Mouse (Mus musculus): ENCODE data around the gene Zfhx3. TPM values are rescaled to one million over a fixed set of nuclear protein-coding genes. Genes with fewer than 3 reads are reported as not detected.

The Zfhx3 gene
- polyA plus RNA-seq, 1 experiment from 2014 or later = 6.2 TPM

DNA sequence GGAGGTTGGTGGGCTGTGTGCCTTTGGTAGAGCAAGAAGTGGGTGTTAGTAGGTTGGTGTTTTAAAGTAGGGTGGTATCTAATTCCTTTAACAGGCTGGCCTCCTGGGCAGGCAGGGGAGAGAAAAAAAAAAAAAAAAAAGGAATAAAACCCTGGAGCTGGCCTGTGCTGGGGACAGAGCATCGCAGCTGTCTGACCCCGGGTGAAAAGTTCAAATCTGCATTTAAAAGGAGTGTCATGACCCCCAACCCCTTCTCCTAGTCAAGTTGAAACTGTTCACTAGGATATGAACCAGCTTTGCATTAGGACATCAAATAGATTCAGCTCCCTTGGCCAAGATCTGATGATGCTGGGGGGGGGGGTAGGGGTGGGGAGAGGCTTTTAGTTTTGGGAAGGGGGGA lies 786.7 kb downstream of the Zfhx3 start:
- Histone ChIP-seq H3K4me2 (no peak overlapping the region), H3K4me3 (no peak overlapping the region), H3K27me3 (replicated peaks) (no peaks in the 10 kb centered on the region), H3K27ac (replicated peaks) (no peak overlapping the region), H3K9ac (no peak overlapping the region), H3K36me3 (no peaks in the 10 kb centered on the region), H3K4me1 (peaks cover 85% of the 10 kb centered on the region), H3K9me3 (no peaks in the 10 kb centered on the region)
- WGBS = 18% methylated on average over 2 of the region's 2 CpGs
- no peak for ATAC-seq (ENCODE audit: extremely low read depth, insufficient number of reproducible peaks, low FRiP score, low TSS enrichment)

DNA sequence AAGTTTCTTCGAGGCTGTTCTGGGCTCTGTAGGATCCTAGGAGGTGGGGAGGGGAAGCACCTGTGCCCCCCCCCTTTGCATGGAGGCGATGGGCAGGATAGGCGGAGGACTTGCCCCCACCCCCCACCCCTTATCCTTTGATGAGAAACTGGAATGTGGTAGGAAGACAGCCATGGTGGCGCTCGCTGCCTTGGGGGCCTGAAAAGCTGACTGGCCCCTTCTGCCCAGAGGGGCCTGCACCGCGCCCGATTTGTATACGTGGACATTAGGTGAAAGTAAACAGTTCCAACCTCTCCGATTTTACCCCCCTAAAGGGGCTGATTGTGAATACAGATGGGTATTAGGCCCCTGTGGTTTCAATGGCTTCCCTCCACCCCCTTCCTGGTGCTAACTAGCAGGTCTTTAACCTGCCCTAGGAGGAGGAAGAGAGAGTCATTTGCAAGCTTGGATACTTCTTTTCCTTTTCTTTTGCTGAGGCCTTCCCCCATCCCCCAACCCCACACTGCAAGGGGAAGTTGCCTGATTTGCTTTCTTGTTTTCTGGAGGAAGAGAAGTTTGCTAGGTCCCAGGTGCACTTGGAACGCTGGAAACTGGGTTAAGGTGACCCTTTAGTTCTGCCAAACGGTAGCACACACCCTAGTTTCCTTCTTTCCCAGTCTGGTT lies 787.4 kb downstream of the Zfhx3 start:
- Histone ChIP-seq H3K4me3 (no peak overlapping the region), H3K9me3 (no peaks in the 10 kb centered on the region), H3K36me3 (no peaks in the 10 kb centered on the region), H3K27ac (replicated peaks) (no peak overlapping the region), H3K27me3 (replicated peaks) (no peaks in the 10 kb centered on the region), H3K4me2 (no peak overlapping the region), H3K9ac (no peak overlapping the region), H3K4me1 (peaks cover 84% of the 10 kb centered on the region)
- no peak for ATAC-seq (ENCODE audit: extremely low read depth, insufficient number of reproducible peaks, low FRiP score, low TSS enrichment)
- WGBS = 35% methylated on average over 12 of the region's 12 CpGs

DNA sequence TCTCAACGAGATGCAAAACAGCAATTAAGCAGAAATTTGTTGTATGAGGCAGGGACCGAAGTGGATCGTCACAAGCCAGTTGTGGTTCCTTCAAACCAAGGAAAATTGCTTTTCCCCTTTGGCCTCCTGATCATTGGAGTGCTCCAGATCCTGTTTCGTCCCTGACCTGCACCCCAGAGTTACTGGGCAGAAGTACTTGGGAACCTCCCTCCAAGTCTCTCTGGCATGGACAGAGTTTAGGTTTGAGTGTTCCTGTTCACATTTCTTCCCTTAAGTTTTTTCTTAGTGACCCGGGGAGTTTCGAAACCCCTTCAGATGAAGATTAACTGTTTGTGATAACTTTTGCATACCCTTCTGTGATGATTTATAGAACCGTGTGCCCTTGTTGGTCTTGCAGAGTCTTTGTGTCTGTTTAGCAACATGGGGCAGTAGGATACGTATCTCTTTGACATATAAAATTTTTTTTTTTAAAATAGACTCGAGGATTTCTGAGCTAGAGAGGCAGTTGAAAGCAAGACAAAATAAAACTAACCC lies 788.5 kb downstream of the Zfhx3 start:
- no peaks in the 10 kb centered on the region for H3K27me3 ChIP-seq (replicated peaks)
- H3K9ac ChIP-seq = no peak overlapping the region
- no peak for ATAC-seq (ENCODE audit: extremely low read depth, insufficient number of reproducible peaks, low FRiP score, low TSS enrichment)
- WGBS = 66% methylated on average over 9 of the region's 9 CpGs
- H3K27ac ChIP-seq (replicated peaks) = no peak overlapping the region
- no peaks in the 10 kb centered on the region for H3K9me3 ChIP-seq
- no peak overlapping the region for H3K4me3 ChIP-seq
- no peak overlapping the region for H3K4me2 ChIP-seq
- peaks cover 79% of the 10 kb centered on the region for H3K4me1 ChIP-seq
- H3K36me3 ChIP-seq = no peaks in the 10 kb centered on the region

DNA sequence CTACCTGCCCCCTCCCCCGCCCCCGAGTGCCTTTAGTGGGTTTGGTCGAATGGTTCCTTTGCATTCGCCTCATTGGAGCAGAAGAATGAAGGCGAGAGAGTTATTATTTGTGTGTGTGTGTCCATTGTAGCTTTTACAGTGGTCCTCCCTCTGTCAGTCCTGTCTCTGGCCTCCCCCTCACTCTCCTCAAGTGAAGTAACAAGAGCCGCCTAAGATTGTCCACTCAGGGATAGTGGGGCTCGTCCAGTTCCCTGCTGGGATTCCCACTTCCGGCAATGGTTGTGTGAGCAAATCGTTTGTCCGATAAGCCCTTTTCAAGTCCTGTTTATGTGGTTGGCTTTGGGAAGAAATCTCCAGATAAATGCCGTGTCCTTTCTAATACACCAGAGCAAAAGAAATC lies 790.1 kb downstream of the Zfhx3 start:
- Histone ChIP-seq H3K27me3 (replicated peaks) (no peaks in the 10 kb centered on the region), H3K4me3 (no peak overlapping the region), H3K36me3 (no peaks in the 10 kb centered on the region), H3K27ac (replicated peaks) (no peak overlapping the region), H3K4me2 (0 out of 2 replicates have a peak overlapping the region, but pooled peaks have one; percentile 9), H3K9me3 (no peaks in the 10 kb centered on the region), H3K4me1 (peaks cover 84% of the 10 kb centered on the region), H3K9ac (no peak overlapping the region)
- no peak for ATAC-seq (ENCODE audit: extremely low read depth, insufficient number of reproducible peaks, low FRiP score, low TSS enrichment)
- WGBS = 45% methylated on average over 11 of the region's 11 CpGs

DNA sequence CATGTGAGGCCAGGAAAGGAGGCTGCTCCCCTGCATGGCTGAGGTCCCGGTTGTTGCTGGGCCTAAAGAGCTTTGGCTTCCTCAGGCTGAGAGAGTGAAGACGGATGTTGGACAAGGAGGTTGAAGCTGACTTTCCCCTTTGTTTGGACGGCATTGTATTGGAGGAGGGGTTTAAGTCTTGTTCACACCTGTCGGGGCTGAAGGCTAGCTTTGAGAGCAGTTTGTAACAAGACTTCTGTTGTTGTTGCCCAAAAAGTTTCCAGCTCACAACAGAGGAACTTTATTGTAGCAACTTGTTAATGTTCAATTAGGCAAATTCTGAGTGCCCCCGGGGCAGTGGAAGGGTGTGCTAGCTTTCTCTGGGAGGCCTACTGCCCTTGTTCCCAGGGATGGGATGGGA lies 790.9 kb downstream of the Zfhx3 start:
- no peak overlapping the region for H3K4me2 ChIP-seq
- no peaks in the 10 kb centered on the region for H3K9me3 ChIP-seq
- H3K27ac ChIP-seq (replicated peaks) = no peak overlapping the region
- WGBS = 68% methylated on average over 5 of the region's 5 CpGs
- no peak overlapping the region for H3K9ac ChIP-seq
- no peaks in the 10 kb centered on the region for H3K36me3 ChIP-seq
- H3K4me1 ChIP-seq = peaks cover 90% of the 10 kb centered on the region
- no peak overlapping the region for H3K4me3 ChIP-seq
- no peak for ATAC-seq (ENCODE audit: extremely low read depth, insufficient number of reproducible peaks, low FRiP score, low TSS enrichment)
- H3K27me3 ChIP-seq (replicated peaks) = no peaks in the 10 kb centered on the region

DNA sequence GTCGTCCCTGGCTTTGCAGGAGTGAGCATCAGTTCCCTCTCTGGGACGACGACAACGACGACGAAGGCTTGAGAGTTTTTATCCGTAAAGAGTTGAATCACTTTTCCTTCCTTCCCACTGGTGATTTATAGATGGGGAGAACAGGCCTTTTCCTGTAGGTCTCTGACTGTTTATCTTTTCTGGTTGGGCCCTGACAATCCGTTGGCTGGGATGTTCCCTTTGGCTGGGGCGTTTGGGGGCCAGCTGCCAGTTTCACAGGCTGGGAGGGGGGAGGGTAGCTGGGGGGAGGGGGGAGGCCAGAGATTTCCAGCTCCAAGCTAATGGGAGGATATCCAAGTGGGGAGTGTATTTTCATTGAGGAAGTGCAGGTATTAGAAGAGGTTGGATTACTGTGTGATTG lies 794.0 kb downstream of the Zfhx3 start:
- H3K9ac ChIP-seq = peak overlapping the region; percentile 37; the same call in 1 of the 2 replicates
- H3K4me3 ChIP-seq = no peak overlapping the region
- ATAC-seq (ENCODE audit: extremely low read depth, insufficient number of reproducible peaks, low FRiP score, low TSS enrichment) = 0 out of 2 replicates have a peak, but pooled peaks have one; percentile 4
- H3K4me1 ChIP-seq = peaks cover 60% of the 10 kb centered on the region
- H3K27me3 ChIP-seq (replicated peaks) = no peaks in the 10 kb centered on the region
- peak overlapping the region; percentile 48 for H3K27ac ChIP-seq (replicated peaks)
- 28% methylated on average over 9 of the region's 9 CpGs for WGBS
- 0 out of 2 replicates have a peak overlapping the region, but pooled peaks have one; percentile 5 for H3K4me2 ChIP-seq
- peaks cover 5% of the 10 kb centered on the region; the same call in 1 of the 2 replicates for H3K36me3 ChIP-seq
- H3K9me3 ChIP-seq = no peaks in the 10 kb centered on the region

DNA sequence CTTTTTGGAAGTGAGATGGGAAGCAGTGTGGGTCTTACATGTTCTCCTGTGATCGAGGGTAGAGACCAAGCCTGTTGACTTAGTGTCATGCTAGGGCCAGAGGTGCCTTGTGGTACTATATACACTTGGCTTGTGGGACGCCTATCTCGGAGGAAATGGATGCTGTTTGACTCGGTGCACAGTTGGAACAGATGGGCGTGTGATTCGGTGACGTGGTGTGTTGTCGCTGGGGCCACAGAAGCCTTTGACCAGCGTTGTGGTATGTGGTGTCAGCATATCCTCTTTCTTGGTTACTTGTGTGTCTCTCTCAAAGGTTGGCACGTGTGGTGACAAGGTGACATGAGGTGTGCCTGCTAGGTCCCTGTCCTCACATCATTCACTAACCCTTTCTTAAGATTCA lies 795.7 kb downstream of the Zfhx3 start:
- no peaks in the 10 kb centered on the region for H3K9me3 ChIP-seq
- H3K27ac ChIP-seq (replicated peaks) = no peak overlapping the region
- ATAC-seq (ENCODE audit: extremely low read depth, insufficient number of reproducible peaks, low FRiP score, low TSS enrichment) = no peak
- peaks cover 52% of the 10 kb centered on the region for H3K4me1 ChIP-seq
- WGBS = 85% methylated on average over 10 of the region's 10 CpGs
- no peak overlapping the region for H3K4me2 ChIP-seq
- H3K27me3 ChIP-seq (replicated peaks) = no peaks in the 10 kb centered on the region
- H3K36me3 ChIP-seq = peaks cover 5% of the 10 kb centered on the region; the same call in 1 of the 2 replicates
- H3K9ac ChIP-seq = no peak overlapping the region
- H3K4me3 ChIP-seq = no peak overlapping the region

DNA sequence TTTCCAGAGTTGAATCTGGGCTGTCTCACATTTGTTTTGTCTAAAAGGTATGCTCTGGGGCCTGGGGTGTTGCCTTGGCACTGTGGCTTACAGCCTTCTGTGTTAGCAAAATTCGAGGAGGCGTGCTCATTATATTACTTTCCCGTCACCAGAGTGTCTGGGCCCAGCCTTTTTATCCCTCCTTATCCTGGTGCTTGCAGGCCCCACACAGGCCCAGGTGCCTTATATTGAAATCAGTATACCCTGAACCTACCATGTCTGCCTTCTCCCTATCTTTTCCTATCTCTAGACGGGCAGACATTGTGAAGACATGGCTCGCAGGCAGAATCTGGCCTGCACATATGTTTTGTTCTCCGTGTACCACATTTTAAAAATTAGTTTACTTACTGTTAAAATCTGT lies 797.1 kb downstream of the Zfhx3 start:
- Histone ChIP-seq H3K4me1 (peaks cover 50% of the 10 kb centered on the region), H3K9ac (no peak overlapping the region), H3K4me3 (no peak overlapping the region), H3K27me3 (replicated peaks) (no peaks in the 10 kb centered on the region), H3K36me3 (peaks cover 5% of the 10 kb centered on the region; the same call in 1 of the 2 replicates), H3K9me3 (no peaks in the 10 kb centered on the region), H3K27ac (replicated peaks) (no peak overlapping the region), H3K4me2 (no peak overlapping the region)
- WGBS = 76% methylated on average over 6 of the region's 6 CpGs
- no peak for ATAC-seq (ENCODE audit: extremely low read depth, insufficient number of reproducible peaks, low FRiP score, low TSS enrichment)

DNA sequence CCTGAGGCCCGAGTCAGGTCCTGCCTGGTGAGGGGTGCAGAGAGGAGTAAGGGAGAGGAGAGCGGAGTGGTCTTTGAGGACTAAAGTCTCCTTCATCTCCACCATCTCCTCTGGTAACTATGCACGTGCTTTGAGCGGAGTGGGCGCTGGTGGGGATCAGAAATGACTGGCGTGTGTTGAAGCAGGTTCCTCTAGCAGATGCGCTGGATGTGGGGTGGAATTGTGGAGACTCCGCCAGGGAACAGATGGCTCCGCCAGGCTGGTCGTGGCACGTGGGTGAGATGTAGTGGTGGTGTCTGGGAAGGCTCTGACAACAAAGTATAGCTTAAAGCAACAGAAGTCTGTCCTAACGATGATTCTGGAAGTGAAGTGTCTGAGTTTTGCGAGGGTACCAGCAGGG lies 798.0 kb downstream of the Zfhx3 start:
- H3K27me3 ChIP-seq (replicated peaks) = no peaks in the 10 kb centered on the region
- H3K9me3 ChIP-seq = no peaks in the 10 kb centered on the region
- 83% methylated on average over 13 of the region's 13 CpGs for WGBS
- H3K4me1 ChIP-seq = peaks cover 47% of the 10 kb centered on the region
- peaks cover 5% of the 10 kb centered on the region; the same call in 1 of the 2 replicates for H3K36me3 ChIP-seq
- no peak overlapping the region for H3K4me3 ChIP-seq
- no peak for ATAC-seq (ENCODE audit: extremely low read depth, insufficient number of reproducible peaks, low FRiP score, low TSS enrichment)
- no peak overlapping the region for H3K27ac ChIP-seq (replicated peaks)
- no peak overlapping the region for H3K4me2 ChIP-seq
- H3K9ac ChIP-seq = no peak overlapping the region

DNA sequence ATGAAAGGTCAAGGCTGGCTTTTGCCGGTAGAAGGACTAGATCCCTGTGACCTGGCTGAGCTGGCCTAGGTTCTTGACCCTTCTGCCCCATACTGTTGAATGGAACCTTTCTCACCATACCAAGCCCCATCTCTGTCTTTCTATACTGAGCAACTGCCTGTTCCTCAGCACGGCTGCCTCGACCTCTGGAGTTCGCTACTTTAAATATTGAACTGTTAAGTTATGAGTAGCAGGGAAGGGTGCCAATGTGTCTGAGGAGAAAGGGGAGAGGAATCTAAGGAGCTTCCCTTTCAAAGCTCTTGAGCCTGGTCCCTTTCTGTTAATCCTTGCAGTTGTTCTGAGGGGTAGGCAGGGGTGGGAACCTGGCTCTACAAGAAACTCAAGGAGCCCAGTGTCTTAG lies 799.2 kb downstream of the Zfhx3 start:
- no peak overlapping the region for H3K27ac ChIP-seq (replicated peaks)
- H3K27me3 ChIP-seq (replicated peaks) = no peaks in the 10 kb centered on the region
- no peaks in the 10 kb centered on the region for H3K9me3 ChIP-seq
- H3K36me3 ChIP-seq = peaks cover 5% of the 10 kb centered on the region; the same call in 1 of the 2 replicates
- H3K4me2 ChIP-seq = no peak overlapping the region
- ATAC-seq (ENCODE audit: extremely low read depth, insufficient number of reproducible peaks, low FRiP score, low TSS enrichment) = no peak
- peaks cover 48% of the 10 kb centered on the region for H3K4me1 ChIP-seq
- WGBS = 77% methylated on average over 4 of the region's 4 CpGs
- H3K4me3 ChIP-seq = no peak overlapping the region
- no peak overlapping the region for H3K9ac ChIP-seq

DNA sequence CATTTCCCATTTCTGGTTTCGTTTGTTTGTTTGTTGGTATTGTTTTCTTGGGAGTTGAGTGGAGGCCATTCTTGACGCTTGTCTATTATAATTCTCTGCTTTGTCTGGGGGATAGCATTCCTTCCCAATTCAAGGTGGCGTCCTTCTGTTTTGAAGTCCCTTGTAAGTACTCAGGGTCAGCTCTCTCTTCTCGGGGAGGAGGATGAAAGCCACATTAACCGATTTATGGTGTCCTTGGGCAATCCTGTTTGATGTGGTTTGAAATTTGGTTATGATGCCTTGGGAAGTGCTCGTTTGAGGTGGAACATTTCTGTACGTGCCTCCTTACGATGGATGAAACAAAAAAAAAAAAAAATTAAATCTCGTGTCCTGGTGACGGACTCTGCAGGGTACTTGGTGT lies 800.0 kb downstream of the Zfhx3 start:
- peaks cover 5% of the 10 kb centered on the region; the same call in 1 of the 2 replicates for H3K36me3 ChIP-seq
- H3K4me2 ChIP-seq = no peak overlapping the region
- no peak for ATAC-seq (ENCODE audit: extremely low read depth, insufficient number of reproducible peaks, low FRiP score, low TSS enrichment)
- H3K27me3 ChIP-seq (replicated peaks) = no peaks in the 10 kb centered on the region
- H3K4me3 ChIP-seq = no peak overlapping the region
- no peak overlapping the region for H3K27ac ChIP-seq (replicated peaks)
- 85% methylated on average over 10 of the region's 10 CpGs for WGBS
- peaks cover 44% of the 10 kb centered on the region for H3K4me1 ChIP-seq
- no peaks in the 10 kb centered on the region for H3K9me3 ChIP-seq
- no peak overlapping the region for H3K9ac ChIP-seq

DNA sequence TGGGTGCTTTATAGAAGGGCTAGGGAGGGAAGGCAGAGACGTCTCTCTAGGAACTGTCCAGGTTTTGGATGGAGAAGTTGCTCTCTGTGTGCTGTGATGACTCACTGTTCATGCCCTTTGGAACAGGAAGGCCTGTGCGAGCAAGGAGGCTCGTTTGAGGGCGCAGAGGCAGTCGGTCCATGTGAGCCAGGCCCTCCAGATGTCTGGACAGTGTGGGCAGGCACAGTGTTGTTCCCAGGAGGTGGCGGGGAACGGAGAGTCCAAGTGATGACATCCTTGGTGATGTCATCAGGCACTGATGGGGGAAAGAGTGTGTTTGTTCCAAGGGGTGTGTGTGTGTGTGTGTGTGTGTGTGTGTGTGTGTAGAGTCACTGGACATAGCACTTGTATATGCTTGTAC lies 800.8 kb downstream of the Zfhx3 start:
- H3K27me3 ChIP-seq (replicated peaks) = no peaks in the 10 kb centered on the region
- peaks cover 46% of the 10 kb centered on the region for H3K4me1 ChIP-seq
- H3K4me2 ChIP-seq = no peak overlapping the region
- peaks cover 5% of the 10 kb centered on the region; the same call in 1 of the 2 replicates for H3K36me3 ChIP-seq
- H3K27ac ChIP-seq (replicated peaks) = 0 out of 2 replicates have a peak overlapping the region, but pooled peaks have one; percentile 1
- no peak overlapping the region for H3K9ac ChIP-seq
- ATAC-seq (ENCODE audit: extremely low read depth, insufficient number of reproducible peaks, low FRiP score, low TSS enrichment) = peak; percentile 56; the same call in 1 of the 2 replicates
- WGBS = 23% methylated on average over 7 of the region's 7 CpGs
- no peak overlapping the region for H3K4me3 ChIP-seq
- no peaks in the 10 kb centered on the region for H3K9me3 ChIP-seq
